Mouse (Mus musculus) hindbrain, embryonic 12.5 days (tissue): ENCODE results near the gene Acbd6. TPM values are rescaled to one million over a fixed set of nuclear protein-coding genes. Genes with fewer than 3 reads are reported as not detected.

ENCODE experiments used
- ATAC-seq: fragments of 200-750 bp; cut with Nextera tagmentation; 2 replicates; pipeline ENCODE4 v1.8.0; 2017; ENCODE audit warnings: moderate TSS enrichment; ENCODE audit not compliant: low FRiP score
- H3K27ac ChIP-seq: fragments of 300-500 bp; sonication (generic); 2 replicates; pipeline ENCODE4 v1.5.1; 2016; ENCODE audit warnings: mild to moderate bottlenecking
- H3K27me3 ChIP-seq: fragments of 300-500 bp; sonication (generic); 2 replicates; pipeline ENCODE4 v1.6.1; 2016; ENCODE audit warnings: mild to moderate bottlenecking
- H3K36me3 ChIP-seq: fragments of 300-500 bp; sonication (generic); 2 replicates; pipeline ENCODE4 v1.6.1; 2016; ENCODE audit warnings: mild to moderate bottlenecking
- H3K4me1 ChIP-seq: fragments of 300-500 bp; sonication (generic); 2 replicates; pipeline ENCODE4 v1.6.1; 2016
- H3K4me2 ChIP-seq: fragments of 300-500 bp; sonication (generic); replicated peaks from 2 replicates; pipeline ENCODE4 v1.6.1; 2016; ENCODE audit warnings: mild to moderate bottlenecking
- H3K4me3 ChIP-seq: fragments of 300-500 bp; sonication (generic); 2 replicates; pipeline ENCODE4 v1.5.1; 2016; ENCODE audit warnings: mild to moderate bottlenecking
- H3K9ac ChIP-seq: fragments of 300-500 bp; sonication (generic); 2 replicates; pipeline ENCODE4 v1.6.1; 2016; ENCODE audit warnings: mild to moderate bottlenecking, moderate library complexity
- H3K9me3 ChIP-seq: fragments of 300-500 bp; sonication (generic); replicated peaks from 2 replicates; pipeline ENCODE4 v1.6.1; 2016; ENCODE audit warnings: mild to moderate bottlenecking
- WGBS: fragments of 180-500 bp; shearing (Covaris S2); methylation state at CpG from one replicate; pipeline ENCODE4 v1.1.7; 2016; 5-methylcytosine and 5-hydroxymethylcytosine counted together
- polyA plus RNA-seq: library from polyadenylated mRNA; unstranded; fragments of >200 nt; fragmentation: Nextera tagmentation; extraction: Ambion mirVana; gene quantifications from 2 replicates; pipeline ENCODE4 v1.2.1, GENCODE M21; 2016

Acbd6 gene
- polyA plus RNA-seq, 1 experiment from 2014 or later: 91.9 TPM

GRCm38 (mm10) chr1:155529120-155529963 is 28.6 kb upstream of the Acbd6 start:
- 0 out of 2 replicates have a peak, but pooled peaks have one; percentile 27 for ATAC-seq
- WGBS: 69% methylated on average over 19 of the region's 19 CpGs
- Histone ChIP-seq H3K27ac (no peak overlapping the region; the same call in 1 of the 2 replicates), H3K9ac (no peak overlapping the region), H3K4me2 (0 out of 2 replicates have a peak overlapping the region, but pooled peaks have one; percentile 4), H3K4me1 (peaks cover 47% of the 10 kb centered on the region), H3K9me3 (no peaks in the 10 kb centered on the region), H3K27me3 (peaks cover 14% of the 10 kb centered on the region), H3K36me3 (no peaks in the 10 kb centered on the region), H3K4me3 (no peak overlapping the region)

- H3K9ac ChIP-seq: no peak overlapping the region
- peaks cover 45% of the 10 kb centered on the region for H3K4me1 ChIP-seq
- peak overlapping the region; percentile 29 for H3K4me2 ChIP-seq
- peaks cover 15% of the 10 kb centered on the region for H3K27me3 ChIP-seq
- H3K9me3 ChIP-seq: no peaks in the 10 kb centered on the region
- no peaks in the 10 kb centered on the region for H3K36me3 ChIP-seq
- 0 out of 2 replicates have a peak overlapping the region, but pooled peaks have one; percentile 3 for H3K4me3 ChIP-seq
- ATAC-seq: peak; percentile 66
- WGBS: 26% methylated on average over 21 of the region's 21 CpGs
- H3K27ac ChIP-seq: peak overlapping the region; percentile 19; the same call in 1 of the 2 replicates
Measured at GRCm38 (mm10) chr1:155530561-155531457, 27.1 kb upstream of the Acbd6 start.

GRCm38 (mm10) chr1:155532396-155532795 is 25.5 kb upstream of the Acbd6 start:
- Histone ChIP-seq H3K9me3 (no peaks in the 10 kb centered on the region), H3K27ac (no peak overlapping the region), H3K27me3 (peaks cover 13% of the 10 kb centered on the region), H3K4me1 (peaks cover 40% of the 10 kb centered on the region), H3K9ac (no peak overlapping the region), H3K36me3 (no peaks in the 10 kb centered on the region), H3K4me3 (no peak overlapping the region), H3K4me2 (no peak overlapping the region)
- WGBS: 87% methylated on average over 5 of the region's 5 CpGs
- ATAC-seq: no peak

DNA sequence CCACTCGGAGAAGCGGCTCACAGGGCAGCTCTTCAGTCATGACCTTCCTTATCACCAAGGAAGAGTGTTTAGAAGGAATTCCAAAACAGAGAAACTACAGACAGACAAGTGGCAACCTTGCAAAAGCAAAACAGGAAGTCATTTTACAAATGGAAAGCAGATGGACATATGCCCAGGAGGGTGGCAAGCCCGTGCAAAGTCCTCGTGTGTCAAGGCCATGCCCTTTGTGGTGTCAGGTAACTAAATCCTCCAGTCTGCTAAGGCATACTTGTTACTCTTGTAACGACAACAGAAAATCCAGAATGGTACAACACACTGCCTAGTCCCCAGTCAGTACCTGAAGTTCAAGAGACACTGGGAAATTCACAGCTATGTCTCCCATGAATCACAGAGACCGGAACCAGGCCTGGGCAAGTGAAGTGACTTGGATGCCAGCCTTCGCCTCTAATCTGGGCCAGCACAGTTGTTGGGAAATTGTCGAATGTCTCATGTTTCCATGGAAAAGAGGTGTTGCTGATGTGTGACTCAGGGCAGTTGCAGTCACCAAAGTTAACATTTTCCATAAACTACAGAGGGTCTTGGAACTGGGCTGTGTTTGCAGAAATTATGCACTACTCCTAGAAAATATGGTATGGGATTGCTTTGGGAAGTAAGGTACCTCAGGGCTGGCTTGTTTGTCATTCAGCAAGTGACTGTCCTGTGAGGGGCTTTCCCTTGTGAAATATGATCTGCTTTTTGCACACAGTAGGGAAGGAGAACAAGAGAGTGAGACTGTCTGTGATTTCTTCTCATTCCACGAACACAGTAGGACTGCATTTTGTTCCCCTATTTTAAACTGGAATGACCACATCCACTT is 24.9 kb upstream of the Acbd6 start:
- ATAC-seq: no peak
- H3K4me3 ChIP-seq: no peak overlapping the region
- no peak overlapping the region for H3K27ac ChIP-seq
- no peaks in the 10 kb centered on the region for H3K9me3 ChIP-seq
- H3K27me3 ChIP-seq: peaks cover 13% of the 10 kb centered on the region; the same call in 1 of the 2 replicates
- H3K4me2 ChIP-seq: no peak overlapping the region
- H3K4me1 ChIP-seq: peaks cover 34% of the 10 kb centered on the region
- no peaks in the 10 kb centered on the region for H3K36me3 ChIP-seq
- WGBS: 73% methylated on average over 9 of the region's 9 CpGs
- no peak overlapping the region for H3K9ac ChIP-seq

DNA sequence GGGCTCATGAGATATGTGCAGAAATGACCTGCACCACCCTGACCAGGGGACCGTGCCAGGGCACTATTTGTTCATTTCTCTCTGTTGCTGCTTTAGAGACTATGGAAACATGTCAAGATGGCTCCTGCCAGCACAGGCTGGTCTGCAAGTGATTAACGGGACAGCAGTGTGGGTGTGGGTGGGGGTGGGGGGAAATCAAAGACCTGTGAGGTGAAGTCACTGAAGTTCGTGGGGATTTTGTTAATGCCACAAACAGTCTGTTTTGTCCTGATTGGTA is 24.3 kb upstream of the Acbd6 start:
- H3K9ac ChIP-seq: no peak overlapping the region
- 60% methylated on average over 3 of the region's 3 CpGs for WGBS
- no peak overlapping the region for H3K4me2 ChIP-seq
- ATAC-seq: no peak
- H3K4me3 ChIP-seq: no peak overlapping the region
- H3K27me3 ChIP-seq: peaks cover 13% of the 10 kb centered on the region; the same call in 1 of the 2 replicates
- no peaks in the 10 kb centered on the region for H3K9me3 ChIP-seq
- peaks cover 28% of the 10 kb centered on the region for H3K4me1 ChIP-seq
- no peak overlapping the region for H3K27ac ChIP-seq
- no peaks in the 10 kb centered on the region for H3K36me3 ChIP-seq

- H3K9ac ChIP-seq: no peak overlapping the region
- ATAC-seq: no peak
- H3K4me1 ChIP-seq: no peaks in the 10 kb centered on the region
- 9% methylated on average over 2 of the region's 2 CpGs for WGBS
- no peak overlapping the region for H3K27ac ChIP-seq
- H3K4me3 ChIP-seq: no peak overlapping the region
- no peaks in the 10 kb centered on the region for H3K36me3 ChIP-seq
- H3K9me3 ChIP-seq: no peaks in the 10 kb centered on the region
- peaks cover 9% of the 10 kb centered on the region; the same call in 1 of the 2 replicates for H3K27me3 ChIP-seq
- no peak overlapping the region for H3K4me2 ChIP-seq
Measured at GRCm38 (mm10) chr1:155537005-155537642, 20.8 kb upstream of the Acbd6 start.

GRCm38 (mm10) chr1:155538006-155538405 is 19.9 kb upstream of the Acbd6 start:
- Histone ChIP-seq H3K36me3 (no peaks in the 10 kb centered on the region), H3K9me3 (no peaks in the 10 kb centered on the region), H3K27me3 (0 out of 2 replicates have a peak, but pooled peaks cover 2% of the 10 kb centered on the region), H3K9ac (no peak overlapping the region), H3K4me1 (no peaks in the 10 kb centered on the region), H3K27ac (no peak overlapping the region), H3K4me2 (no peak overlapping the region), H3K4me3 (no peak overlapping the region)
- ATAC-seq: no peak
- WGBS: 60% methylated on average over 7 of the region's 7 CpGs

DNA sequence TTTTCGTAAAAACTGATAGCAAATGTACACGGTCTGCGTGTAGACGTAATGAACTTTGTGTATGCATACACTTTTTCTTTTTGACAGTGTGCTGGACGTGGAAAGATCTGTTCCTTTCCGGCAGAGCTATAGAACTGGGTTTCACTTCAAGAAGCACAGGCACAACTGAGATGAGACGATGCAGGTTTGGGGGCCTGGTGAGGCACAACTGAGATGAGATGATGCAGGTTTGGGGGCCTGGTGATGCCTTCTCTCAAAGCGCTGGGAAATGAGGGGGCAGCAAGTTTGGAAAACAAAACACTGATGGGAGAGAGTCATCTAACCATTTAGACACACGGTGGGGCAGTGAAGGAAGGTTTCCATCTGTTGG is 293 bp upstream of the Acbd6 start:
- ATAC-seq: peak; percentile 32
- no peaks in the 10 kb centered on the region for H3K9me3 ChIP-seq
- H3K4me2 ChIP-seq: peak overlapping the region; percentile 81
- H3K4me1 ChIP-seq: peaks cover 12% of the 10 kb centered on the region
- no peaks in the 10 kb centered on the region for H3K36me3 ChIP-seq
- WGBS: 60% methylated on average over 9 of the region's 9 CpGs
- H3K27me3 ChIP-seq: no peaks in the 10 kb centered on the region
- H3K4me3 ChIP-seq: peak overlapping the region; percentile 88
- H3K9ac ChIP-seq: peak overlapping the region; percentile 94
- peak overlapping the region; percentile 71 for H3K27ac ChIP-seq

DNA sequence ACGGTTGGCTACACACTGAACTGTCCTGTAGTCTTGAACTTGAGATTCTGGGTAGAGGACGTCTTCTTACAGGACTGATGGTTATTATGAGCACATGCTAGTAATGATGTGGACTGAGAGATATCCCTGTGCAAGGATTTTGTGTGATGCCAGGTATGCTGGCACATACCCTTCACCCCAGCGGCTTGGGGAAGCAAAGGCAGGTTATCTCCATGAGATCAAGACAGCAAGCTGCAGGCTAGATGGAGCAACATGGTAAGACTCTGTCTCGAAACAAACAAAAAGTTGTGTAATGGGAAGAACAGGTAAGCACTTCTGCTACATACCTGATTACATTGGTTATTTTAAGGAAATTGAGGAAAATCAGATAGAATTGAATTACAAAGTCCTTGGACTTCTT is 2.1 kb downstream of the Acbd6 start:
- peaks cover 12% of the 10 kb centered on the region for H3K4me1 ChIP-seq
- peak overlapping the region; percentile 13; the same call in 1 of the 2 replicates for H3K4me2 ChIP-seq
- no peaks in the 10 kb centered on the region for H3K36me3 ChIP-seq
- no peak overlapping the region for H3K27ac ChIP-seq
- ATAC-seq: no peak
- no peaks in the 10 kb centered on the region for H3K27me3 ChIP-seq
- WGBS: 89% methylated on average over 4 of the region's 4 CpGs
- no peak overlapping the region for H3K4me3 ChIP-seq
- H3K9me3 ChIP-seq: no peaks in the 10 kb centered on the region
- no peak overlapping the region for H3K9ac ChIP-seq

DNA sequence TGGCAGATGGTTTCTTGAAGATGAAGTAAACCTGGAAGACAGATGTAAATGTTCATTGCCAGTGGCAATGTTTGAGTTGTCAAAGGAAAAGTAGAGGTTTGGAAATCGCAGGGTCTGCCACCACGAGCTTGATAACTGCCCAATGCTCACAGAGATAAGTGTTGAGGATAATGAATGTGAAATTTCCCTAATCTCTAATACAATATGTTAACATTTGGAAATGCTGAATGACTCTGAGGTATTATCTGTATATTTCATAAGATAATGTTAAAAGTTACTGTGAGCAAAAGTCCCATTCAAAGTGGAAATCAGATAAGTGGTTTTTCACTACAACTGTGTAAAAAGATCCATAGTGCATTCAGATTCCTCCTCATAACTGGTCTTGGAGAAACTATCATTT is 2.8 kb downstream of the Acbd6 start:
- no peak for ATAC-seq
- WGBS: 87% methylated on average over 2 of the region's 2 CpGs
- H3K4me1 ChIP-seq: peaks cover 12% of the 10 kb centered on the region
- H3K36me3 ChIP-seq: peaks cover 5% of the 10 kb centered on the region; the same call in 1 of the 2 replicates
- H3K9ac ChIP-seq: no peak overlapping the region
- H3K4me3 ChIP-seq: no peak overlapping the region
- H3K27me3 ChIP-seq: no peaks in the 10 kb centered on the region
- no peaks in the 10 kb centered on the region for H3K9me3 ChIP-seq
- no peak overlapping the region for H3K27ac ChIP-seq
- no peak overlapping the region for H3K4me2 ChIP-seq

DNA sequence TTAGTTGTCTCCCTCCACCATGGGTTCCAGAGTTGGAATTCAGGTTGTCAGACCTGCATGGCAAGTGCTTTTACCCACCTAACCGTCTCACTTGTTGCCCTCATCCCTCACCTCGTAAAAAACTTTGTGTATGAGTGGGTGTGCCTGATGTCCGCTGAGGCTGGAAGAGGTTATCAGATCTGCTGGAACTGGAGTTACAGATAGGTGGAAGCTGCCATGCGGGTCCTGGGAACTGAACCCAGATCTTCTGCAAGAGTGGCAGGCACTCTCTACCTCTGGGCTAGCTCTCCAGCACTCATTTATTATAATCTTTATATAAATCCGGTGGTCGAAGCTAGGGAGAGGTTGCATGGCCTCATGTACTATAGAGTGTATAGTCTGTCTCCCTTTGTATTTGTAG is 4.3 kb downstream of the Acbd6 start:
- H3K36me3 ChIP-seq: peaks cover 12% of the 10 kb centered on the region
- no peaks in the 10 kb centered on the region for H3K27me3 ChIP-seq
- H3K27ac ChIP-seq: no peak overlapping the region
- 89% methylated on average over 6 of the region's 6 CpGs for WGBS
- no peak for ATAC-seq
- H3K4me2 ChIP-seq: no peak overlapping the region
- H3K4me1 ChIP-seq: peaks cover 12% of the 10 kb centered on the region
- no peak overlapping the region for H3K9ac ChIP-seq
- H3K4me3 ChIP-seq: no peak overlapping the region
- no peaks in the 10 kb centered on the region for H3K9me3 ChIP-seq
